In the genomic region with DNA sequence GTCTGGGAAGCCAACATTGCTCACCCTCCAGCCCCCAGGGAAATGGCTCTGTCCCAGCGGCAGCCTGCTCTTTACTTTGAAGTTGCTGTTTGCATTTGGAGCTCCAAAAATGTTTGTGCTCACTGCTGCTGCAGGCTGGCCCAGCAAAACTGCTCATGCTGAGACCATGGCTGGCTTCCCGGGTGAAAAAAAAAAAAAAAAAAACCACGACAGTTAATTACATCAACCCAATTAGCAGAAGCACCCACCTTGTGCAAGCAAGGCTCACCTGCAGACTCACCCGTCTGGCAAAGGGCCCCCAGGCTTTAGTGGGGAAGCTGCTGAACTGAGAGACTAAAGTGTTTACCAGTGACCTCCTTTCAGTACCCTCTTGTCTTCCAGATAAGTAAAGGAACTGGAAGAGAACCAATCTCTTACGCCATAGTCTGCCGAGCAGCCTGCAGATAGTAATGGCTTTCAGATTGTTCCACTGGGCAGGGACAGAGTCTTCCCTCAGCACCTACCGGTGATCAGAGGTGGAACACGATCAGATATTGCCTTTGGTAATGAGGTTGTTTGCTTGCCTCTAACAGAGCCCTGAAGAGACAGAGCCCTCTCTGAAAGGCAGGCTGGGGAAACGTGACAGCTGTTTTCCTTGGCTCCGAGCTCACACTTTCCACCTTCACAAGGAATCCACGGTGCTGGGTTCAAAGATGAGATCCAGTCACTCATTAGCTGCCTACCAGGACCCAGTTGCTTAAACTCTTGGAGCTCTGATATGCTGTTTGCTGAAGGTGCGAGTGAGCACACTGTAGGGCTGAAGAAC, we compare ENCODE assay signal across 9 mouse cellular contexts.
A peak's percentile ranks its signal among the peaks of the same experiment; 100 is the strongest.
DNase-seq lines count a peak whose midpoint lies in the region; ATAC-seq lines count a peak whose summit lies in the region.
"Had no signal": no experiment of that assay in that cellular context is flagged by ENCODE, and none has a peak within 500 bp of the region (broad histone marks: within the 10 kb centered on the region; RNA-seq: fewer than 3 reads in every experiment).

No protein-coding gene starts in this region.

- 0 out of 2 replicates have a peak, but pooled peaks cover 3% of the 10 kb centered on the region for H3K9me3 ChIP-seq in heart, embryonic 12.5 days (replicated peaks)
- H3K9me3 ChIP-seq in intestine, embryonic 16.5 days (ENCODE audit: control insufficient read depth, low read length), result no peaks in the 10 kb centered on the region; the same call in 1 of the 2 replicates

- peaks cover 24% of the 10 kb centered on the region for H3K4me1 ChIP-seq in heart, embryonic 12.5 days (replicated peaks)
- H3K4me1 ChIP-seq in intestine, embryonic 16.5 days (ENCODE audit: control insufficient read depth, insufficient read depth, low read length), result no peaks in the 10 kb centered on the region

- DNase-seq in frontal cortex, postnatal 25 days (ENCODE audit: low spot score in 2 of 2), result no peak
- DNase-seq in ovary, postnatal 36 days (ENCODE audit: low spot score), result peak; percentile 10
- DNase-seq in ovary, adult 18-20 months (ENCODE audit: low spot score), result no peak
- DNase-seq in skeletal muscle tissue, adult 2 months (ENCODE audit: low read depth, low spot score), result peak; percentile 48
- no peak for DNase-seq in layer of hippocampus, postnatal 25 days (ENCODE audit: extremely low spot score in 1 of 2, low spot score in 1 of 2)
- DNase-seq: right cerebral cortex, postnatal 4 days had no signal

- peak overlapping the region; percentile 27 for H3K4me2 ChIP-seq in heart, embryonic 12.5 days
- no peak overlapping the region for H3K4me2 ChIP-seq in intestine, embryonic 16.5 days (ENCODE audit: low read depth, low read length)

- WGBS in heart, embryonic 12.5 days, result 12% methylated on average over 12 of the region's 12 CpGs
- 46% methylated on average over 12 of the region's 12 CpGs for WGBS in intestine, embryonic 16.5 days

- no peaks in the 10 kb centered on the region for H3K36me3 ChIP-seq in heart, embryonic 12.5 days
- no peaks in the 10 kb centered on the region for H3K36me3 ChIP-seq in intestine, embryonic 16.5 days (ENCODE audit: control insufficient read depth, insufficient read depth, low read length)

- peaks cover 6% of the 10 kb centered on the region; the same call in 1 of the 2 replicates for H3K27me3 ChIP-seq in heart, embryonic 12.5 days (replicated peaks)
- no peaks in the 10 kb centered on the region for H3K27me3 ChIP-seq in intestine, embryonic 16.5 days (replicated peaks; ENCODE audit: control insufficient read depth, insufficient read depth, low read length)

- no peak overlapping the region for H3K27ac ChIP-seq in heart, embryonic 12.5 days (ENCODE audit: poor library complexity, severe bottlenecking)
- H3K27ac ChIP-seq in intestine, embryonic 16.5 days (ENCODE audit: low read length), result no peak overlapping the region

- no peak overlapping the region for H3K9ac ChIP-seq in heart, embryonic 12.5 days
- H3K9ac ChIP-seq in intestine, embryonic 16.5 days (ENCODE audit: low read depth, low read length), result no peak overlapping the region

- ATAC-seq in frontal cortex, adult (ENCODE audit: low TSS enrichment), result peak; percentile 47; the same call in 1 of the 2 replicates
- no peak; the same call in 1 of the 2 replicates for ATAC-seq in heart, embryonic 12.5 days (ENCODE audit: insufficient number of reproducible peaks, low FRiP score)
- no peak for ATAC-seq in intestine, embryonic 16.5 days

- H3K4me3 ChIP-seq in heart, embryonic 12.5 days, result no peak overlapping the region
- no peak overlapping the region for H3K4me3 ChIP-seq in intestine, embryonic 16.5 days (ENCODE audit: low read length)

Comparison
In these comparisons a context has a peak if more than half of its experiments do, and no peak if none do; other contexts are left out.
1. DNase-seq: peak in ovary, postnatal 36 days (single experiment) and skeletal muscle tissue, adult 2 months (single experiment); none in frontal cortex, postnatal 25 days (0 of 2), ovary, adult 18-20 months (single experiment) and layer of hippocampus, postnatal 25 days (0 of 2).